Mouse (Mus musculus) bone marrow, adult 2 months (tissue): ENCODE measurements around the gene Grid1.

Source experiments
- CTCF ChIP-seq: fragments of 200-500 bp; IDR thresholded peaks from 2 replicates; pipeline ENCODE4 v1.5.1; 2011; ENCODE audit warnings: low read length, control low read depth; ENCODE audit not compliant: control insufficient read depth, insufficient read depth
- POLR2A ChIP-seq: fragments of 200-500 bp; IDR thresholded peaks from 2 replicates; pipeline ENCODE4 v1.6.1; 2011; ENCODE audit warnings: low read depth, mild to moderate bottlenecking, control low read depth, low read length, borderline replicate concordance; ENCODE audit not compliant: control insufficient read depth

DNA sequence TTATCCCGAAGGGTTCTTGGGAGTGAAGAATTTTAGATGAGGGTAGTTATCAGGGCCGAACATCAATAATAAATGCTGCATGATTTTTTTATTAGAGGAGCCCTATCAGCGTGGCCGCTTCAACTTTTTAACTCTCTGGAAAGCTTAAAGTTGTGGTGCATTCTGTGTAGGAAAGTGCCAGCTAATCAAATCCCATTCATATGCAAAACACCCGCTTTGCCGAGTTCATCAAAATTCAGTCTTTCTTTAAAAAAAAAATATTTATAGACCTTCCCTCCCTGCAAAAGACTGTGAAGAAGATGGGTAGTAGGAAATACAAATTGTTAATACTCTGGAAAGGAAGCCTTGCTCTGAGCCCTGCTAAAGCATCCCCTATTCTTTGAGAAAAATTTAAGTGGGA is 99.3 kb downstream of the Grid1 start:
- no peak for TF ChIP-seq CTCF
- no peak for TF ChIP-seq POLR2A
